Mouse (Mus musculus): ENCODE measurements around the gene Krt8. TPM values are rescaled to one million over a fixed set of nuclear protein-coding genes. Genes with fewer than 3 reads are reported as not detected.

The Krt8 gene
- polyA plus RNA-seq, 1 experiment, result 306 TPM

- no peak within 1 kb of the TSS for H3K9ac ChIP-seq (ENCODE audit: low read depth, poor library complexity, severe bottlenecking)
- no peaks in the 10 kb centered on the region for H3K9me3 ChIP-seq (replicated peaks; ENCODE audit: control insufficient read depth, insufficient read depth, low read length, poor library complexity, severe bottlenecking)
- no peaks in the 10 kb centered on the region for H3K4me1 ChIP-seq (ENCODE audit: control insufficient read depth, insufficient read depth, low read length)
- no peaks in the 10 kb centered on the region for H3K36me3 ChIP-seq (ENCODE audit: control insufficient read depth, insufficient read depth, low read length, poor library complexity, severe bottlenecking)
- no peak within 1 kb of the TSS for H3K4me3 ChIP-seq (ENCODE audit: low read depth, low read length)
- no peak within 1 kb of the TSS for H3K27ac ChIP-seq (ENCODE audit: insufficient read depth, low read length)
- no peaks in the 10 kb centered on the region for H3K27me3 ChIP-seq (ENCODE audit: control insufficient read depth, insufficient read depth, low read length, poor library complexity, severe bottlenecking)
- no peak for TF ChIP-seq POLR2A (IDR thresholded peaks at IDR 0.05; ENCODE audit: insufficient read depth, low read length)
- TF ChIP-seq CTCF (IDR thresholded peaks at IDR 0.05; ENCODE audit: low read depth, low read length), result no peak
- no peak for TF ChIP-seq EP300 (IDR thresholded peaks at IDR 0.05; ENCODE audit: insufficient read depth, low read depth, low read length)
Observed at GRCm38 (mm10) chr15:101954187-101954586, 50.1 kb downstream of the Krt8 start, which contains the start of gene Krt78. TSS of gene Krt78 (minus strand) at chr15:101954287.

GRCm38 (mm10) chr15:101952733-101953474 is 51.4 kb downstream of the Krt8 start:
- H3K36me3 ChIP-seq (ENCODE audit: control insufficient read depth, insufficient read depth, low read length, poor library complexity, severe bottlenecking), result no peaks in the 10 kb centered on the region
- H3K4me3 ChIP-seq (ENCODE audit: low read depth, low read length), result no peak overlapping the region
- H3K9ac ChIP-seq (ENCODE audit: low read depth, poor library complexity, severe bottlenecking), result no peak overlapping the region
- TF ChIP-seq CTCF (IDR thresholded peaks at IDR 0.05; ENCODE audit: low read depth, low read length) (no peak), EP300 (IDR thresholded peaks at IDR 0.05; ENCODE audit: insufficient read depth, low read depth, low read length) (no peak), POLR2A (IDR thresholded peaks at IDR 0.05; ENCODE audit: insufficient read depth, low read length) (no peak)
- H3K4me1 ChIP-seq (ENCODE audit: control insufficient read depth, insufficient read depth, low read length), result no peaks in the 10 kb centered on the region
- H3K27ac ChIP-seq (ENCODE audit: insufficient read depth, low read length), result no peak overlapping the region
- no peaks in the 10 kb centered on the region for H3K9me3 ChIP-seq (replicated peaks; ENCODE audit: control insufficient read depth, insufficient read depth, low read length, poor library complexity, severe bottlenecking)
- no peaks in the 10 kb centered on the region for H3K27me3 ChIP-seq (ENCODE audit: control insufficient read depth, insufficient read depth, low read length, poor library complexity, severe bottlenecking)

Other genes starting within 250 kb of the Krt8 start
- not detected in 2 replicates for gene Krt72, start 218.0 kb downstream of the Krt8 start, polyA plus RNA-seq (2011; ENCODE audit: insufficient read depth, insufficient read length, low read depth, missing spikeins)
- gene Krt73, start 202.1 kb downstream of the Krt8 start, polyA plus RNA-seq (2011; ENCODE audit: insufficient read depth, insufficient read length, low read depth, missing spikeins), result not detected in 2 replicates
- not detected in 2 replicates for gene Krt2, start 186.3 kb downstream of the Krt8 start, polyA plus RNA-seq (2011; ENCODE audit: insufficient read depth, insufficient read length, low read depth, missing spikeins)
- not detected in 2 replicates for gene Krt1, start 153.7 kb downstream of the Krt8 start, polyA plus RNA-seq (2011; ENCODE audit: insufficient read depth, insufficient read length, low read depth, missing spikeins)
- not detected in 2 replicates for gene Krt77, start 134.8 kb downstream of the Krt8 start, polyA plus RNA-seq (2011; ENCODE audit: insufficient read depth, insufficient read length, low read depth, missing spikeins)
- gene Krt76, start 111.6 kb downstream of the Krt8 start, polyA plus RNA-seq (2011; ENCODE audit: insufficient read depth, insufficient read length, low read depth, missing spikeins), result not detected in 2 replicates
- gene Krt4, start 79.7 kb downstream of the Krt8 start, polyA plus RNA-seq (2011; ENCODE audit: insufficient read depth, insufficient read length, low read depth, missing spikeins), result not detected in 2 replicates
- gene Krt79, start 64.2 kb downstream of the Krt8 start, polyA plus RNA-seq (2011; ENCODE audit: insufficient read depth, insufficient read length, low read depth, missing spikeins), result not detected in 2 replicates
- gene Krt78, start 50.2 kb downstream of the Krt8 start, polyA plus RNA-seq (2011; ENCODE audit: insufficient read depth, insufficient read length, low read depth, missing spikeins), result not detected in 2 replicates
- gene Krt18, start 23.7 kb upstream of the Krt8 start, polyA plus RNA-seq (2011; ENCODE audit: insufficient read depth, insufficient read length, low read depth, missing spikeins), result 334 and 349 TPM in 2 replicates
- 584 and 631 TPM in 2 replicates for gene Eif4b, start 69.3 kb upstream of the Krt8 start, polyA plus RNA-seq (2011; ENCODE audit: insufficient read depth, insufficient read length, low read depth, missing spikeins)
- gene Tns2, start 95.9 kb upstream of the Krt8 start, polyA plus RNA-seq (2011; ENCODE audit: insufficient read depth, insufficient read length, low read depth, missing spikeins), result 10.4 and 12.8 TPM in 2 replicates
- 11.7 and 15.1 TPM in 2 replicates for gene Spryd3, start 131.8 kb upstream of the Krt8 start, polyA plus RNA-seq (2011; ENCODE audit: insufficient read depth, insufficient read length, low read depth, missing spikeins)
- gene Igfbp6, start 139.9 kb upstream of the Krt8 start, polyA plus RNA-seq (2011; ENCODE audit: insufficient read depth, insufficient read length, low read depth, missing spikeins), result 2.0 and 2.2 TPM in 2 replicates
- gene Soat2, start 146.0 kb upstream of the Krt8 start, polyA plus RNA-seq (2011; ENCODE audit: insufficient read depth, insufficient read length, low read depth, missing spikeins), result 0.45 TPM in 1 of 2 replicates, not detected in the other
- gene Zfp740, start 198.8 kb upstream of the Krt8 start, polyA plus RNA-seq (2011; ENCODE audit: insufficient read depth, insufficient read length, low read depth, missing spikeins), result 53.7 and 54.3 TPM in 2 replicates
- gene Csad, start 200.2 kb upstream of the Krt8 start, polyA plus RNA-seq (2011; ENCODE audit: insufficient read depth, insufficient read length, low read depth, missing spikeins), result 17.8 and 19.3 TPM in 2 replicates
- gene Itgb7, start 227.5 kb upstream of the Krt8 start, polyA plus RNA-seq (2011; ENCODE audit: insufficient read depth, insufficient read length, low read depth, missing spikeins), result 3.1 and 9.7 TPM in 2 replicates

All from ES-Bruce4 (cell line).